Mouse (Mus musculus) thymus, adult 2 months (tissue): ENCODE measurements around the gene Srgap3.

ENCODE experiments used
- CTCF ChIP-seq: fragments of 200-500 bp; IDR thresholded peaks from 2 replicates; pipeline ENCODE4 v1.5.1; 2012; ENCODE audit warnings: mild to moderate bottlenecking, control low read depth, low read length, moderate library complexity, borderline replicate concordance; ENCODE audit not compliant: control insufficient read depth, poor library complexity, insufficient read depth; ENCODE audit errors: extremely low read depth
- POLR2A ChIP-seq: fragments of 200-500 bp; IDR thresholded peaks from 2 replicates; pipeline ENCODE4 v1.6.1; 2012; ENCODE audit warnings: mild to moderate bottlenecking, low read length, control low read depth, moderate library complexity; ENCODE audit not compliant: control insufficient read depth, poor library complexity, insufficient read depth; ENCODE audit errors: extremely low read depth

- no peak for TF ChIP-seq CTCF
- TF ChIP-seq POLR2A, result no peak
Observed at GRCm38 (mm10) chr6:112846863-112847262, 100.2 kb downstream of the Srgap3 start.
